Mouse (Mus musculus) intestine, postnatal 0 days (tissue): ENCODE data around the gene Arl5c. TPM values are rescaled to one million over a fixed set of nuclear protein-coding genes. Genes with fewer than 3 reads are reported as not detected.

Experiments used
- ATAC-seq: fragments of 200-750 bp; cut with Nextera tagmentation; 2 replicates; pipeline ENCODE4 v1.8.0; 2017; ENCODE audit warnings: mild to moderate bottlenecking, moderate TSS enrichment, moderate library complexity
- H3K27ac ChIP-seq: fragments of 300-500 bp; sonication (generic); 2 replicates; pipeline ENCODE4 v1.5.1; 2014; ENCODE audit warnings: mild to moderate bottlenecking, low read depth, low read length, moderate library complexity
- H3K27me3 ChIP-seq: fragments of 300-500 bp; sonication (generic); replicated peaks from 2 replicates; pipeline ENCODE4 v1.6.1; 2014; ENCODE audit warnings: low read length, mixed read lengths; ENCODE audit not compliant: control insufficient read depth, insufficient read depth
- H3K36me3 ChIP-seq: fragments of 300-500 bp; sonication (generic); 2 replicates; pipeline ENCODE4 v1.6.1; 2014; ENCODE audit warnings: mild to moderate bottlenecking, moderate library complexity; ENCODE audit not compliant: control insufficient read depth, insufficient read depth
- H3K4me1 ChIP-seq: fragments of 300-500 bp; sonication (generic); replicated peaks from 2 replicates; pipeline ENCODE4 v1.6.1; 2014; ENCODE audit warnings: antibody characterized with exemption, low read length, mixed read lengths; ENCODE audit not compliant: control insufficient read depth, insufficient read depth
- H3K4me2 ChIP-seq: fragments of 300-500 bp; sonication (generic); replicated peaks from 2 replicates; pipeline ENCODE4 v1.6.1; 2014; ENCODE audit warnings: low read depth, mild to moderate bottlenecking, moderate library complexity
- H3K4me3 ChIP-seq: fragments of 300-500 bp; sonication (generic); 2 replicates; pipeline ENCODE4 v1.5.1; 2014; ENCODE audit warnings: low read depth, low read length
- H3K9ac ChIP-seq: fragments of 300-500 bp; sonication (generic); 2 replicates; pipeline ENCODE4 v1.6.1; 2014; ENCODE audit warnings: mild to moderate bottlenecking, low read depth, low read length
- H3K9me3 ChIP-seq: fragments of 300-500 bp; sonication (generic); 2 replicates; pipeline ENCODE4 v1.6.1; 2016; ENCODE audit warnings: mixed run types; ENCODE audit not compliant: control insufficient read depth
- CTCF ChIP-seq: sonication (generic); IDR thresholded peaks from 2 replicates; pipeline ENCODE4 v1.5.1; 2016; ENCODE audit warnings: low read depth, mild to moderate bottlenecking, control low read depth, antibody characterized with exemption, moderate library complexity
- WGBS: fragments of 180-500 bp; shearing (Covaris S2); extraction: QIAGEN DNeasy Blood & Tissue Kit; methylation state at CpG from one replicate; pipeline ENCODE4 v1.1.7; 2014; 5-methylcytosine and 5-hydroxymethylcytosine counted together
- polyA plus RNA-seq: library from polyadenylated mRNA; unstranded; fragments of >200 nt; fragmentation: Nextera tagmentation; extraction: Ambion mirVana; gene quantifications from 2 replicates; pipeline ENCODE4 v1.2.1, GENCODE M21; 2015

Gene Arl5c
- polyA plus RNA-seq, 1 experiment from 2014 or later: 4.2 TPM

DNA sequence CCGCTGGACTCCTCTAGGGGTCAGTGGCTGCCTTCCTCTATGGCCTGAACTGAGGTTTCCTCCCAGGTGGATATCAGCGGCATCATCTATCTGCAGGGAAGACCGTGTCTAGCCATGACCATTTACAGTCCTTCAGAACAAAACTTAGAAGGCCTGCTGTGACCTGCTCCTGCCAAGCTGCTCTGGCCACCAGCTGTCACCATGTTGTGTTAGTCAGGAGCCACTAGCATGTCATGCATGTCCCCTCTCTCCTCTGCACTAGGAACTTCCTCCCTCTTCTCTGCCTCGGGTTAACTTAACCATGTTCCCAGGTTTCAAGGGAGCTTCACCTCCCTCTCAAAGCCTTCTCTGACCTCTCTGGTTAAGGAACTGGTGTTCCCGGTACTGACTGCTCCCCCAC is 3.8 kb upstream of the Arl5c start:
- Histone ChIP-seq H3K27ac (no peak overlapping the region), H3K9ac (no peak overlapping the region), H3K36me3 (no peaks in the 10 kb centered on the region), H3K4me2 (no peak overlapping the region), H3K4me1 (peaks cover 7% of the 10 kb centered on the region; the same call in 1 of the 2 replicates), H3K27me3 (peaks cover 15% of the 10 kb centered on the region), H3K9me3 (no peaks in the 10 kb centered on the region), H3K4me3 (no peak overlapping the region)
- TF ChIP-seq CTCF: no peak
- 59% methylated on average over 5 of the region's 5 CpGs for WGBS
- no peak for ATAC-seq

GRCm38 (mm10) chr11:97998898-97999608 is 3.1 kb upstream of the Arl5c start:
- peaks cover 7% of the 10 kb centered on the region; the same call in 1 of the 2 replicates for H3K4me1 ChIP-seq
- no peak for TF ChIP-seq CTCF
- no peak for ATAC-seq
- no peaks in the 10 kb centered on the region for H3K9me3 ChIP-seq
- peaks cover 15% of the 10 kb centered on the region for H3K27me3 ChIP-seq
- H3K4me2 ChIP-seq: no peak overlapping the region
- WGBS: 47% methylated on average over 7 of the region's 7 CpGs
- H3K27ac ChIP-seq: no peak overlapping the region
- H3K36me3 ChIP-seq: no peaks in the 10 kb centered on the region
- no peak overlapping the region for H3K9ac ChIP-seq
- no peak overlapping the region for H3K4me3 ChIP-seq

GRCm38 (mm10) chr11:97998074-97998793 is 2.3 kb upstream of the Arl5c start:
- Histone ChIP-seq H3K27me3 (peaks cover 15% of the 10 kb centered on the region), H3K9me3 (no peaks in the 10 kb centered on the region), H3K4me3 (no peak overlapping the region), H3K9ac (no peak overlapping the region), H3K4me1 (peaks cover 7% of the 10 kb centered on the region; the same call in 1 of the 2 replicates), H3K4me2 (no peak overlapping the region), H3K36me3 (no peaks in the 10 kb centered on the region), H3K27ac (no peak overlapping the region)
- 82% methylated on average over 11 of the region's 11 CpGs for WGBS
- no peak for ATAC-seq
- no peak for TF ChIP-seq CTCF

DNA sequence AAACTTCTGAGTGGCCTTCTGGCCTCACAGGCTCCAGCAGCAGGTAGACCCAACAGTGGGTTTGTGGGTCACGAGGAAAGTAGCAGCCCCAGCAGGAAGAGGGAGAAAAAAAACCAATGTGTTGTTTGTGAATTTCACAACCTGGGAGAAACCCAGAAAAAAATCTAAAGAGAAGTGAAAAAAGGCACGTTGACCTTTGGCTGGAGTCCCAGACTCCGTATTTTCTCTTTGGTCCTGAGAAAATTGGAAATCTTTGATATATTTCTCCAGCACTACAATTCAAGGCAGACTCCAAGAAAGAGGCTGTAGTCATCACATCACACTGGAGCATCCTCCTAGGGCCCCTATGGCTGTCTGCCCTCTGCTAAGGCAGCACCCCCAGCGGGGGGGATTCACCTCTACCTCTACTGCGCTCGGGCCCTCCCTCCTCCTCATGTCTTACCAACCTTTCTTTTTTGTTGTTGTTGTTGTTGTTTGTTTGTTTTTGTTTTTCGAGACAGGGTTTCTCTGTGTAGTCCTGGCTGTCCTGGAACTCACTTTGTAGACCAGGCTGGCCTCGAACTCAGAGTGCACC is 1.5 kb upstream of the Arl5c start:
- Histone ChIP-seq H3K36me3 (no peaks in the 10 kb centered on the region), H3K9me3 (no peaks in the 10 kb centered on the region), H3K27me3 (peaks cover 15% of the 10 kb centered on the region), H3K4me3 (no peak overlapping the region), H3K27ac (no peak overlapping the region), H3K4me1 (peaks cover 4% of the 10 kb centered on the region; the same call in 1 of the 2 replicates), H3K4me2 (no peak overlapping the region), H3K9ac (no peak overlapping the region)
- no peak for ATAC-seq
- WGBS: 76% methylated on average over 8 of the region's 8 CpGs
- no peak for TF ChIP-seq CTCF

GRCm38 (mm10) chr11:97996691-97997090 is 710 bp upstream of the Arl5c start:
- TF ChIP-seq CTCF: no peak
- no peak overlapping the region for H3K4me3 ChIP-seq
- H3K9me3 ChIP-seq: no peaks in the 10 kb centered on the region
- H3K4me2 ChIP-seq: no peak overlapping the region
- no peak overlapping the region for H3K9ac ChIP-seq
- H3K27me3 ChIP-seq: peaks cover 7% of the 10 kb centered on the region
- 53% methylated on average over 1 of the region's 1 CpGs for WGBS
- ATAC-seq: no peak
- peaks cover 4% of the 10 kb centered on the region; the same call in 1 of the 2 replicates for H3K4me1 ChIP-seq
- H3K36me3 ChIP-seq: no peaks in the 10 kb centered on the region
- no peak overlapping the region for H3K27ac ChIP-seq

- no peak overlapping the region for H3K9ac ChIP-seq
- H3K36me3 ChIP-seq: no peaks in the 10 kb centered on the region
- no peaks in the 10 kb centered on the region for H3K9me3 ChIP-seq
- no peaks in the 10 kb centered on the region; the same call in 1 of the 2 replicates for H3K27me3 ChIP-seq
- WGBS: 8% methylated on average over 13 of the region's 13 CpGs
- peaks cover 4% of the 10 kb centered on the region; the same call in 1 of the 2 replicates for H3K4me1 ChIP-seq
- ATAC-seq: peak; percentile 55
- peak; percentile 89 for TF ChIP-seq CTCF
- H3K27ac ChIP-seq: no peak overlapping the region
- H3K4me3 ChIP-seq: peak overlapping the region; percentile 38
- H3K4me2 ChIP-seq: peak overlapping the region; percentile 65
These were observed 1.4 kb downstream of the Arl5c start for GRCm38 (mm10) chr11:97994539-97995100.
